Mouse (Mus musculus) midbrain, embryonic 12.5 days (tissue): ENCODE results near the gene Stap2. TPM values are rescaled to one million over a fixed set of nuclear protein-coding genes. Genes with fewer than 3 reads are reported as not detected.
A peak's percentile ranks its signal among the peaks of the same experiment; 100 is the strongest.

Experiments
- ATAC-seq: fragments of 200-750 bp; cut with Nextera tagmentation; 2 replicates; pipeline ENCODE4 v1.8.0; 2017; ENCODE audit warnings: low read depth, moderate TSS enrichment, moderate library complexity; ENCODE audit not compliant: low FRiP score
- H3K27ac ChIP-seq: fragments of 300-500 bp; sonication (generic); replicated peaks from 2 replicates; pipeline ENCODE4 v1.5.1; 2016; ENCODE audit warnings: mild to moderate bottlenecking
- H3K27me3 ChIP-seq: fragments of 300-500 bp; sonication (generic); 2 replicates; pipeline ENCODE4 v1.6.1; 2016; ENCODE audit warnings: mild to moderate bottlenecking
- H3K36me3 ChIP-seq: fragments of 300-500 bp; sonication (generic); 2 replicates; pipeline ENCODE4 v1.6.1; 2016
- H3K4me1 ChIP-seq: fragments of 300-500 bp; sonication (generic); 2 replicates; pipeline ENCODE4 v1.6.1; 2016
- H3K4me2 ChIP-seq: fragments of 300-500 bp; sonication (generic); replicated peaks from 2 replicates; pipeline ENCODE4 v1.6.1; 2016; ENCODE audit warnings: mild to moderate bottlenecking, moderate library complexity
- H3K4me3 ChIP-seq: fragments of 300-500 bp; sonication (generic); 2 replicates; pipeline ENCODE4 v1.5.1; 2016; ENCODE audit warnings: mild to moderate bottlenecking
- H3K9ac ChIP-seq: fragments of 300-500 bp; sonication (generic); replicated peaks from 2 replicates; pipeline ENCODE4 v1.6.1; 2016; ENCODE audit warnings: mild to moderate bottlenecking, moderate library complexity
- H3K9me3 ChIP-seq: fragments of 300-500 bp; sonication (generic); 2 replicates; pipeline ENCODE4 v1.6.1; 2016; ENCODE audit warnings: mild to moderate bottlenecking
- WGBS: fragments of 180-500 bp; shearing (Covaris S2); methylation state at CpG from one replicate; pipeline ENCODE4 v1.1.7; 2016; 5-methylcytosine and 5-hydroxymethylcytosine counted together
- polyA plus RNA-seq: library from polyadenylated mRNA; unstranded; fragments of >200 nt; fragmentation: Nextera tagmentation; extraction: Ambion mirVana; gene quantifications from 2 replicates; pipeline ENCODE4 v1.2.1, GENCODE M21; 2016

The Stap2 gene
- polyA plus RNA-seq, 1 experiment from 2014 or later = 4.7 TPM

- no peak overlapping the region for H3K4me3 ChIP-seq
- H3K9ac ChIP-seq = peak overlapping the region; percentile 43
- no peak overlapping the region for H3K27ac ChIP-seq
- ATAC-seq = no peak
- 0 out of 2 replicates have a peak overlapping the region, but pooled peaks have one; percentile 96 for H3K4me2 ChIP-seq
- 89% methylated on average over 7 of the region's 7 CpGs for WGBS
- no peaks in the 10 kb centered on the region for H3K9me3 ChIP-seq
- H3K36me3 ChIP-seq = peaks cover 56% of the 10 kb centered on the region
- peaks cover 33% of the 10 kb centered on the region for H3K4me1 ChIP-seq
- H3K27me3 ChIP-seq = no peaks in the 10 kb centered on the region
These were observed 6.1 kb upstream of the Stap2 start for GRCm38 (mm10) chr17:56011441-56011840.

- Histone ChIP-seq H3K4me2 (peak overlapping the region; percentile 96), H3K36me3 (peaks cover 48% of the 10 kb centered on the region), H3K27ac (peak overlapping the region; percentile 97; the same call in 1 of the 2 replicates), H3K27me3 (no peaks in the 10 kb centered on the region), H3K9ac (peak overlapping the region; percentile 75), H3K9me3 (no peaks in the 10 kb centered on the region), H3K4me1 (peaks cover 33% of the 10 kb centered on the region), H3K4me3 (peak overlapping the region; percentile 59)
- 9% methylated on average over 9 of the region's 9 CpGs for WGBS
- ATAC-seq = no peak
These were observed 5.3 kb upstream of the Stap2 start for GRCm38 (mm10) chr17:56010681-56011080.

- peaks cover 33% of the 10 kb centered on the region for H3K4me1 ChIP-seq
- H3K4me3 ChIP-seq = peak overlapping the region; percentile 59
- H3K9ac ChIP-seq = peak overlapping the region; percentile 75
- no peaks in the 10 kb centered on the region for H3K9me3 ChIP-seq
- H3K27ac ChIP-seq = peak overlapping the region; percentile 97; the same call in 1 of the 2 replicates
- H3K36me3 ChIP-seq = peaks cover 44% of the 10 kb centered on the region
- H3K4me2 ChIP-seq = peak overlapping the region; percentile 96
- 78% methylated on average over 14 of the region's 14 CpGs for WGBS
- ATAC-seq = no peak
- H3K27me3 ChIP-seq = peaks cover 2% of the 10 kb centered on the region; the same call in 1 of the 2 replicates
These were observed 4.9 kb upstream of the Stap2 start for GRCm38 (mm10) chr17:56010255-56010654.

GRCm38 (mm10) chr17:56009962-56010240 is 4.5 kb upstream of the Stap2 start:
- 41% methylated on average over 2 of the region's 2 CpGs for WGBS
- no peak for ATAC-seq
- peak overlapping the region; percentile 97; the same call in 1 of the 2 replicates for H3K27ac ChIP-seq

GRCm38 (mm10) chr17:56009088-56009961 is 3.9 kb upstream of the Stap2 start:
- peak overlapping the region; percentile 59 for H3K4me3 ChIP-seq
- peak overlapping the region; percentile 97 for H3K27ac ChIP-seq
- H3K9me3 ChIP-seq = no peaks in the 10 kb centered on the region
- peak overlapping the region; percentile 96 for H3K4me2 ChIP-seq
- peak; percentile 87 for ATAC-seq
- under 1% methylated on average over 62 of the region's 62 CpGs for WGBS
- peaks cover 33% of the 10 kb centered on the region for H3K4me1 ChIP-seq
- peaks cover 5% of the 10 kb centered on the region; the same call in 1 of the 2 replicates for H3K27me3 ChIP-seq
- peaks cover 36% of the 10 kb centered on the region for H3K36me3 ChIP-seq
- peak overlapping the region; percentile 75 for H3K9ac ChIP-seq

More at GRCm38 (mm10) chr17:56009962-56010240, 4.5 kb upstream of the Stap2 start:
- Histone ChIP-seq H3K9ac (peak overlapping the region; percentile 75), H3K4me3 (peak overlapping the region; percentile 59), H3K9me3 (no peaks in the 10 kb centered on the region), H3K4me2 (peak overlapping the region; percentile 96), H3K27me3 (peaks cover 5% of the 10 kb centered on the region; the same call in 1 of the 2 replicates), H3K4me1 (peaks cover 33% of the 10 kb centered on the region), H3K36me3 (peaks cover 40% of the 10 kb centered on the region)

GRCm38 (mm10) chr17:56008356-56009087 is 3.1 kb upstream of the Stap2 start:
- H3K9me3 ChIP-seq = no peaks in the 10 kb centered on the region
- 1% methylated on average over 21 of the region's 21 CpGs for WGBS
- ATAC-seq = peak; percentile 92
- H3K4me2 ChIP-seq = peak overlapping the region; percentile 96
- H3K9ac ChIP-seq = peak overlapping the region; percentile 75
- H3K4me1 ChIP-seq = peaks cover 33% of the 10 kb centered on the region
- H3K4me3 ChIP-seq = peak overlapping the region; percentile 59
- H3K36me3 ChIP-seq = peaks cover 29% of the 10 kb centered on the region
- H3K27ac ChIP-seq = peak overlapping the region; percentile 97
- peaks cover 9% of the 10 kb centered on the region; the same call in 1 of the 2 replicates for H3K27me3 ChIP-seq

- peaks cover 23% of the 10 kb centered on the region for H3K36me3 ChIP-seq
- peak overlapping the region; percentile 96 for H3K4me2 ChIP-seq
- peaks cover 33% of the 10 kb centered on the region for H3K4me1 ChIP-seq
- H3K27ac ChIP-seq = peak overlapping the region; percentile 97
- H3K9me3 ChIP-seq = no peaks in the 10 kb centered on the region
- peak overlapping the region; percentile 11; the same call in 1 of the 2 replicates for H3K9ac ChIP-seq
- H3K27me3 ChIP-seq = peaks cover 16% of the 10 kb centered on the region
- peak overlapping the region; percentile 59 for H3K4me3 ChIP-seq
- 34% methylated on average over 14 of the region's 14 CpGs for WGBS
- no peak for ATAC-seq
These were observed 2.3 kb upstream of the Stap2 start for GRCm38 (mm10) chr17:56007444-56008355.

- no peak for ATAC-seq
- H3K9me3 ChIP-seq = no peaks in the 10 kb centered on the region
- H3K36me3 ChIP-seq = peaks cover 16% of the 10 kb centered on the region
- 51% methylated on average over 10 of the region's 10 CpGs for WGBS
- H3K4me3 ChIP-seq = no peak overlapping the region
- peak overlapping the region; percentile 97; the same call in 1 of the 2 replicates for H3K27ac ChIP-seq
- no peak overlapping the region for H3K4me2 ChIP-seq
- peaks cover 31% of the 10 kb centered on the region for H3K4me1 ChIP-seq
- H3K9ac ChIP-seq = no peak overlapping the region
- H3K27me3 ChIP-seq = peaks cover 22% of the 10 kb centered on the region
These were observed 1.6 kb upstream of the Stap2 start for GRCm38 (mm10) chr17:56006956-56007355.

GRCm38 (mm10) chr17:56003000-56003399 is 2.4 kb downstream of the Stap2 start:
- no peaks in the 10 kb centered on the region for H3K9me3 ChIP-seq
- no peak overlapping the region for H3K27ac ChIP-seq
- H3K27me3 ChIP-seq = peaks cover 46% of the 10 kb centered on the region
- no peaks in the 10 kb centered on the region for H3K36me3 ChIP-seq
- H3K9ac ChIP-seq = no peak overlapping the region
- WGBS = 83% methylated on average over 3 of the region's 3 CpGs
- no peak overlapping the region for H3K4me3 ChIP-seq
- H3K4me2 ChIP-seq = no peak overlapping the region
- ATAC-seq = no peak
- H3K4me1 ChIP-seq = peaks cover 11% of the 10 kb centered on the region

GRCm38 (mm10) chr17:55999794-56000499 is 5.4 kb downstream of the Stap2 start:
- Histone ChIP-seq H3K36me3 (peaks cover 23% of the 10 kb centered on the region), H3K9me3 (no peaks in the 10 kb centered on the region), H3K9ac (no peak overlapping the region), H3K4me2 (peak overlapping the region; percentile 26), H3K27me3 (peaks cover 41% of the 10 kb centered on the region), H3K27ac (no peak overlapping the region), H3K4me3 (no peak overlapping the region), H3K4me1 (peaks cover 5% of the 10 kb centered on the region; the same call in 1 of the 2 replicates)
- ATAC-seq = 0 out of 2 replicates have a peak, but pooled peaks have one; percentile 39
- WGBS = 8% methylated on average over 30 of the region's 30 CpGs

- Histone ChIP-seq H3K4me1 (peaks cover 12% of the 10 kb centered on the region), H3K27ac (no peak overlapping the region), H3K4me2 (no peak overlapping the region), H3K9me3 (no peaks in the 10 kb centered on the region), H3K36me3 (peaks cover 57% of the 10 kb centered on the region), H3K9ac (no peak overlapping the region), H3K27me3 (peaks cover 19% of the 10 kb centered on the region), H3K4me3 (no peak overlapping the region)
- 91% methylated on average over 15 of the region's 15 CpGs for WGBS
- ATAC-seq = no peak
These were observed 9.4 kb downstream of the Stap2 start for GRCm38 (mm10) chr17:55996007-55996406.
